Mouse (Mus musculus): Measurements from ENCODE around the gene Gm4871. TPM values are rescaled to one million over a fixed set of nuclear protein-coding genes. Genes with fewer than 3 reads are reported as not detected.
"Not testable (repeated sequence)": the region's sequence is repeated elsewhere in the genome, so short reads cannot be mapped to it uniquely, and the experiment has no call there.

Gm4871 gene
- not detected in 2 replicates for total RNA-seq (2017)

- not testable (repeated sequence) for ATAC-seq (replicated peaks in 1 of 2; ENCODE audit: insufficient read depth in 1 of 2, low FRiP score in 2 of 2, low TSS enrichment in 1 of 2, low read depth in 1 of 2, poor library complexity in 2 of 2, severe bottlenecking in 2 of 2)
These were observed at the start of gene Gm4871 for GRCm38 (mm10) chr5:145032391-145032790. Gm4871 (minus strand) TSS chr5:145032754.

GRCm38 (mm10) chr5:145081866-145082613 is 49.5 kb upstream of the Gm4871 start:
- no peak for ATAC-seq (replicated peaks in 1 of 2; ENCODE audit: insufficient read depth in 1 of 2, low FRiP score in 2 of 2, low TSS enrichment in 1 of 2, low read depth in 1 of 2, poor library complexity in 2 of 2, severe bottlenecking in 2 of 2)

GRCm38 (mm10) chr5:145075081-145075480 is 42.5 kb upstream of the Gm4871 start:
- ATAC-seq (replicated peaks in 1 of 2; ENCODE audit: insufficient read depth in 1 of 2, low FRiP score in 2 of 2, low TSS enrichment in 1 of 2, low read depth in 1 of 2, poor library complexity in 2 of 2, severe bottlenecking in 2 of 2) = no peak

GRCm38 (mm10) chr5:145071342-145071741 is 38.8 kb upstream of the Gm4871 start:
- ATAC-seq (replicated peaks in 1 of 2; ENCODE audit: insufficient read depth in 1 of 2, low FRiP score in 2 of 2, low TSS enrichment in 1 of 2, low read depth in 1 of 2, poor library complexity in 2 of 2, severe bottlenecking in 2 of 2) = no peak

- peak; percentile 58 to 75; a peak in 2 of 4 replicates for ATAC-seq (replicated peaks in 1 of 2; ENCODE audit: insufficient read depth in 1 of 2, low FRiP score in 2 of 2, low TSS enrichment in 1 of 2, low read depth in 1 of 2, poor library complexity in 2 of 2, severe bottlenecking in 2 of 2)
These were observed 37.2 kb upstream of the Gm4871 start for GRCm38 (mm10) chr5:145069707-145070106.

- ATAC-seq (replicated peaks in 1 of 2; ENCODE audit: insufficient read depth in 1 of 2, low FRiP score in 2 of 2, low TSS enrichment in 1 of 2, low read depth in 1 of 2, poor library complexity in 2 of 2, severe bottlenecking in 2 of 2) = no peak
These were observed 36.3 kb upstream of the Gm4871 start for GRCm38 (mm10) chr5:145068863-145069262.

GRCm38 (mm10) chr5:145064765-145065340 is 32.3 kb upstream of the Gm4871 start:
- no peak for ATAC-seq (replicated peaks in 1 of 2; ENCODE audit: insufficient read depth in 1 of 2, low FRiP score in 2 of 2, low TSS enrichment in 1 of 2, low read depth in 1 of 2, poor library complexity in 2 of 2, severe bottlenecking in 2 of 2)

- no peak for ATAC-seq (replicated peaks in 1 of 2; ENCODE audit: insufficient read depth in 1 of 2, low FRiP score in 2 of 2, low TSS enrichment in 1 of 2, low read depth in 1 of 2, poor library complexity in 2 of 2, severe bottlenecking in 2 of 2)
These were observed 27.0 kb upstream of the Gm4871 start for GRCm38 (mm10) chr5:145059524-145059923.

GRCm38 (mm10) chr5:145058722-145059121 is 26.2 kb upstream of the Gm4871 start:
- ATAC-seq (replicated peaks in 1 of 2; ENCODE audit: insufficient read depth in 1 of 2, low FRiP score in 2 of 2, low TSS enrichment in 1 of 2, low read depth in 1 of 2, poor library complexity in 2 of 2, severe bottlenecking in 2 of 2) = no peak

GRCm38 (mm10) chr5:145057907-145058306 is 25.4 kb upstream of the Gm4871 start:
- no peak for ATAC-seq (replicated peaks in 1 of 2; ENCODE audit: insufficient read depth in 1 of 2, low FRiP score in 2 of 2, low TSS enrichment in 1 of 2, low read depth in 1 of 2, poor library complexity in 2 of 2, severe bottlenecking in 2 of 2)

GRCm38 (mm10) chr5:145054187-145054586 is 21.6 kb upstream of the Gm4871 start:
- ATAC-seq (replicated peaks in 1 of 2; ENCODE audit: insufficient read depth in 1 of 2, low FRiP score in 2 of 2, low TSS enrichment in 1 of 2, low read depth in 1 of 2, poor library complexity in 2 of 2, severe bottlenecking in 2 of 2) = not testable (repeated sequence)

GRCm38 (mm10) chr5:145042690-145043089 is 10.1 kb upstream of the Gm4871 start, which contains the start of gene 1700018F24Rik:
1700018F24Rik (plus strand) TSS chr5:145042990.
- ATAC-seq (replicated peaks in 1 of 2; ENCODE audit: insufficient read depth in 1 of 2, low FRiP score in 2 of 2, low TSS enrichment in 1 of 2, low read depth in 1 of 2, poor library complexity in 2 of 2, severe bottlenecking in 2 of 2) = not testable (repeated sequence)

GRCm38 (mm10) chr5:145041628-145042027 is 9.1 kb upstream of the Gm4871 start:
- ATAC-seq (replicated peaks in 1 of 2; ENCODE audit: insufficient read depth in 1 of 2, low FRiP score in 2 of 2, low TSS enrichment in 1 of 2, low read depth in 1 of 2, poor library complexity in 2 of 2, severe bottlenecking in 2 of 2) = no peak

GRCm38 (mm10) chr5:145030476-145030875 is 2.1 kb downstream of the Gm4871 start:
- not testable (repeated sequence) for ATAC-seq (replicated peaks in 1 of 2; ENCODE audit: insufficient read depth in 1 of 2, low FRiP score in 2 of 2, low TSS enrichment in 1 of 2, low read depth in 1 of 2, poor library complexity in 2 of 2, severe bottlenecking in 2 of 2)

- ATAC-seq (replicated peaks in 1 of 2; ENCODE audit: insufficient read depth in 1 of 2, low FRiP score in 2 of 2, low TSS enrichment in 1 of 2, low read depth in 1 of 2, poor library complexity in 2 of 2, severe bottlenecking in 2 of 2) = 0 out of 4 replicates have a peak, but pooled peaks of 1 of the 2 experiments have one; percentile 12
These were observed 11.8 kb downstream of the Gm4871 start for GRCm38 (mm10) chr5:145020712-145021111.

- ATAC-seq (replicated peaks in 1 of 2; ENCODE audit: insufficient read depth in 1 of 2, low FRiP score in 2 of 2, low TSS enrichment in 1 of 2, low read depth in 1 of 2, poor library complexity in 2 of 2, severe bottlenecking in 2 of 2) = not testable (repeated sequence)
These were observed 12.3 kb downstream of the Gm4871 start for GRCm38 (mm10) chr5:145020254-145020653.

- not testable (repeated sequence) for ATAC-seq (replicated peaks in 1 of 2; ENCODE audit: insufficient read depth in 1 of 2, low FRiP score in 2 of 2, low TSS enrichment in 1 of 2, low read depth in 1 of 2, poor library complexity in 2 of 2, severe bottlenecking in 2 of 2)
These were observed 15.8 kb downstream of the Gm4871 start for GRCm38 (mm10) chr5:145016761-145017160.

GRCm38 (mm10) chr5:145014278-145014677 is 18.3 kb downstream of the Gm4871 start:
- no peak for ATAC-seq (replicated peaks in 1 of 2; ENCODE audit: insufficient read depth in 1 of 2, low FRiP score in 2 of 2, low TSS enrichment in 1 of 2, low read depth in 1 of 2, poor library complexity in 2 of 2, severe bottlenecking in 2 of 2)
